Mouse (Mus musculus) small intestine, adult 2 months (tissue): ENCODE data around the gene Tmem132d.

ENCODE experiments used
- CTCF ChIP-seq: fragments of 200-500 bp; IDR thresholded peaks from 2 replicates; pipeline ENCODE4 v1.5.1; 2012; ENCODE audit warnings: low read depth, mild to moderate bottlenecking, control low read depth, inconsistent platforms, low read length, moderate library complexity, mixed read lengths; ENCODE audit not compliant: insufficient replicate concordance, insufficient read length; ENCODE audit errors: extremely low read depth
- POLR2A ChIP-seq: fragments of 200-500 bp; IDR thresholded peaks from 2 replicates; pipeline ENCODE4 v1.6.1; 2012; ENCODE audit warnings: low read depth, mild to moderate bottlenecking, control low read depth, inconsistent platforms, low read length, moderate library complexity

- TF ChIP-seq CTCF (no peak), POLR2A (no peak)
Measured at GRCm38 (mm10) chr5:128267366-128267765, 165.5 kb downstream of the Tmem132d start.
